Comparison of ENCODE assay signal across 7 mouse cellular contexts in genomic region chr4:134631471-134632130, GRCm38 (mm10).
DNase-seq lines count a peak whose midpoint lies in the region; ATAC-seq and TF ChIP-seq lines count a peak whose summit lies in the region.

No protein-coding gene starts in this region.

- TF ChIP-seq POLR2A in brain, embryonic 14.5 days (IDR thresholded peaks at IDR 0.05; ENCODE audit: borderline replicate concordance, extremely low read depth, insufficient read depth, insufficient read length, poor library complexity, severe bottlenecking): no peak
- no peak for TF ChIP-seq POLR2A in heart, adult 2 months (IDR thresholded peaks at IDR 0.05; ENCODE audit: insufficient read depth, low read depth, low read length)
- TF ChIP-seq POLR2A in myocyte (IDR thresholded peaks at IDR 0.05; ENCODE audit: insufficient read length, low read depth): no peak

- no peak for TF ChIP-seq EP300 in heart, adult 2 months (IDR thresholded peaks at IDR 0.05; ENCODE audit: insufficient read depth, low read depth, low read length)

- no peak overlapping the region for H3K4me3 ChIP-seq in heart, adult 2 months
- peak overlapping the region; percentile 2 for H3K4me3 ChIP-seq in myocyte

- 72% methylated on average over 14 of the region's 14 CpGs for WGBS in heart, adult 2 months

- H3K4me1 ChIP-seq in heart, adult 2 months (ENCODE audit: control insufficient read depth, insufficient read depth, low read length): peaks cover 33% of the 10 kb centered on the region

- H3K27me3 ChIP-seq in heart, adult 2 months (ENCODE audit: control insufficient read depth, insufficient read depth, low read length): no peaks in the 10 kb centered on the region
- no peaks in the 10 kb centered on the region for H3K27me3 ChIP-seq in myocyte (ENCODE audit: control insufficient read depth, insufficient read depth, insufficient read length)

- ATAC-seq in cerebellum, adult (ENCODE audit: insufficient number of reproducible peaks, low FRiP score, low TSS enrichment): no peak
- no peak for ATAC-seq in activated CD4-positive, CD25-positive, alpha-beta regulatory T cell, adult 4 months

- no peak overlapping the region for H3ac ChIP-seq in myocyte (ENCODE audit: control insufficient read depth, insufficient read length)

- H3K4me2 ChIP-seq in myocyte (ENCODE audit: low read depth): peak overlapping the region; percentile 93

- peak overlapping the region; percentile 85 for H3K27ac ChIP-seq in heart, adult 2 months

- intact Hi-C loops in heart, adult 2 months (cut with DNase I): loop anchor here (2.0 kb wide), 1 partner anchor 31 kb away; no protein-coding TSS in a partner anchor

- DNase-seq in MN1 (ENCODE audit: low spot score): peak; percentile 86
- peak; percentile 88 for DNase-seq in brain, embryonic 14.5 days (ENCODE audit: low read depth)
- DNase-seq in heart, adult 2 months: peak in 1 of 2 experiments; percentile 58
- DNase-seq in layer of hippocampus, postnatal 10 days (ENCODE audit: low spot score in 2 of 2): peak; percentile 35 to 48

- H3K79me2 ChIP-seq in heart, adult 2 months (replicated peaks; ENCODE audit: control insufficient read depth, insufficient read depth, low read length): peaks cover 1% of the 10 kb centered on the region; the same call in 1 of the 2 replicates
- H3K79me2 ChIP-seq in myocyte (ENCODE audit: control insufficient read depth, insufficient read depth): no peaks in the 10 kb centered on the region

- peaks cover 2% of the 10 kb centered on the region; the same call in 1 of the 2 replicates for H3K36me3 ChIP-seq in heart, adult 2 months (ENCODE audit: control insufficient read depth, insufficient read depth, low read length)
- H3K36me3 ChIP-seq in myocyte (ENCODE audit: control insufficient read depth, insufficient read depth): no peaks in the 10 kb centered on the region

- no peak overlapping the region for H3K9ac ChIP-seq in heart, adult 2 months (ENCODE audit: low read depth, low read length)

- TF ChIP-seq CTCF in brain, embryonic 14.5 days (IDR thresholded peaks at IDR 0.05; ENCODE audit: borderline replicate concordance, extremely low read depth, insufficient read depth, insufficient read length): no peak
- TF ChIP-seq CTCF in heart, adult 2 months (IDR thresholded peaks at IDR 0.05): no peak

TF ChIP-seq in myocyte, 11 proteins besides CTCF, POLR2A, EP300 and RAD21:
- no peak for TF ChIP-seq E2F4 (IDR thresholded peaks at IDR 0.05; ENCODE audit: insufficient read depth)
- TF ChIP-seq MYOG (IDR thresholded peaks at IDR 0.05; ENCODE audit: control insufficient read depth in 1 of 3, insufficient read depth in 1 of 3, insufficient read length in 2 of 3, low read depth in 2 of 3): peak in 2 of 3 experiments; percentile 26 to 51
- peak in 2 of 3 experiments; percentile 66 to 73 for TF ChIP-seq MYOD1 (IDR thresholded peaks at IDR 0.05; ENCODE audit: control insufficient read depth in 1 of 3, insufficient read length in 2 of 3, low read depth in 2 of 3)
